Mouse (Mus musculus) ES-E14 (cell line): ENCODE measurements around the gene Smcp. TPM values are rescaled to one million over a fixed set of nuclear protein-coding genes. Genes with fewer than 3 reads are reported as not detected.

ENCODE experiments used
- DNase-seq: peaks from one replicate; pipeline ENCODE4 v3.0.0-alpha.2; 2013; ENCODE audit warnings: low read depth, low spot score
- H3K27ac ChIP-seq: 2 replicates; pipeline ENCODE4 v1.5.1; 2012; ENCODE audit warnings: low read depth, mild to moderate bottlenecking, low read length, moderate library complexity, mixed read lengths; ENCODE audit not compliant: poor library complexity, insufficient read depth, severe bottlenecking
- H3K36me3 ChIP-seq: 2 replicates; pipeline ENCODE4 v1.6.1; 2012; ENCODE audit warnings: mild to moderate bottlenecking, low read length, moderate library complexity, mixed read lengths; ENCODE audit not compliant: control insufficient read depth, poor library complexity, insufficient read depth, severe bottlenecking
- H3K4me1 ChIP-seq, 2 experiments: fragments of 150-350 bp in 1 of 2; sonication (generic) in 1 of 2; 2 replicates each; pipeline ENCODE4 v1.6.1; 2012; ENCODE audit warnings: low read length in 2 of 2, mild to moderate bottlenecking in 1 of 2, mixed read lengths in 1 of 2; ENCODE audit not compliant: control insufficient read depth in 2 of 2, insufficient read depth in 2 of 2, poor library complexity in 1 of 2
- H3K4me3 ChIP-seq, 2 experiments: fragments of 150-350 bp in 1 of 2; sonication (generic) in 1 of 2; 2 replicates each; pipeline ENCODE4 v1.5.1; 2012; ENCODE audit warnings: low read length in 2 of 2, low read depth in 1 of 2, mild to moderate bottlenecking in 1 of 2, mixed read lengths in 1 of 2; ENCODE audit not compliant: insufficient read depth in 1 of 2, poor library complexity in 1 of 2, severe bottlenecking in 1 of 2
- H3K9ac ChIP-seq: 2 replicates; pipeline ENCODE4 v1.6.1; 2012; ENCODE audit warnings: low read depth, mild to moderate bottlenecking, low read length, mixed read lengths; ENCODE audit not compliant: poor library complexity, insufficient read depth, severe bottlenecking
- H3K9me3 ChIP-seq: fragments of 150-350 bp; sonication (generic); 2 replicates; pipeline ENCODE4 v1.6.1; 2012; ENCODE audit warnings: low read depth, mild to moderate bottlenecking, low read length; ENCODE audit not compliant: control insufficient read depth, insufficient read depth
- CHD2 ChIP-seq: IDR thresholded peaks from 2 replicates; pipeline ENCODE4 v1.6.1; 2014; ENCODE audit warnings: mild to moderate bottlenecking, low read depth, low read length, inconsistent platforms
- HCFC1 ChIP-seq: IDR thresholded peaks from 2 replicates; pipeline ENCODE4 v1.6.1; 2012; ENCODE audit warnings: low read length, inconsistent platforms, borderline replicate concordance; ENCODE audit not compliant: insufficient read depth
- MAFK ChIP-seq: IDR thresholded peaks from 2 replicates; pipeline ENCODE4 v1.6.1; 2014; ENCODE audit warnings: mild to moderate bottlenecking, low read depth, low read length, inconsistent platforms; ENCODE audit not compliant: insufficient read depth
- ZC3H11A ChIP-seq: IDR thresholded peaks from 2 replicates; pipeline ENCODE4 v1.6.1; 2012; ENCODE audit warnings: low read depth, mild to moderate bottlenecking, inconsistent platforms, low read length, borderline replicate concordance
- ZNF384 ChIP-seq: IDR thresholded peaks from 2 replicates; pipeline ENCODE4 v1.6.1; 2012; ENCODE audit warnings: low read depth, low read length, inconsistent platforms
- in situ Hi-C, 2 experiments: fragments of 600-800 bp; cut with MboI; formaldehyde crosslinking; loops; one replicate each; pipeline ENCODE4 v1.15.1; 2025; ENCODE audit warnings: low sequenced_read_pairs in 2 of 2, inconsistent platforms in 1 of 2; ENCODE audit not compliant: unreplicated experiment in 2 of 2
- total RNA-seq: library from RNA; depleted of rRNA; stranded (reverse); fragments of 300-350 nt; gene quantifications from 2 replicates; pipeline ENCODE4 v1.2.3, GENCODE M21; 2012

Gene Smcp
- total RNA-seq, 1 experiment, result not detected

DNA sequence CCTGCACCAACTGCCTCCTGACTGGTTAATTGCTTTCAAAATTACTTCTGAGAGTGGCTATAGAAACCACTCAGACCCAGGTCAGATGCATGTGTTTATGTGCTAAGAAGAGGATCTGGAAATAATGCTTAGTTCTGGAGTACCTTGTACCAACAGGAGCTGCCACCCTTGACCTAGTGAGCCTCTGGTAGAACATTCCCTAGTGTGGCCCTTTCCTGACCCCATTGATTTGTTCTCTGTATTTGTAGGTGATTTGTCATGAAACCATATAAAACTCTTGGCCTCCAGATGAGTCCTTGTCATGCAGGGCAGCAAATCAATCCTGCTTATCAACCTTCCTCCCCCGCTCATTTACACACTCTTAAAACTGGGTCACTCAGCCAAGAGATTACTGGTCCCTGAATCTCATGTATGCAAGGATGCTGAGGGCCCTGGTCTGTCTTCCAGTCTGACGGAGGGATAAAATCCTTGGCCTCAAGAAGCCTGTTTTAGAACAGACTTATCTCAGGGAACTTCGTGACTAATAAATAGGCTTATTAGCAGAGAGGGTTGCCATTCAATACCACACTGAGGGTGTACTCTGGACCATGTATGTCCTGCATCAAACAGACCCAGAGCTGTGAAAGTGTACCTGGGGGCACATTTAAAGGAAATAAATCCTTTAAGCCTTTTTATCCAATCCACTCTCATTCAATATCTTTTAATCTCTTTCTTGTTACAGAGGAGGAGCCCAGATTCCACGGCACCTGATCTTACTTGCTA, 10.0 kb downstream of the Smcp start:
- Histone ChIP-seq H3K9ac (no peak overlapping the region), H3K9me3 (no peaks in the 10 kb centered on the region), H3K4me3 (no peak overlapping the region), H3K27ac (no peak overlapping the region), H3K4me1 (no peaks in the 10 kb centered on the region), H3K36me3 (no peaks in the 10 kb centered on the region)
- TF ChIP-seq MAFK (no peak), ZNF384 (no peak), HCFC1 (no peak), ZC3H11A (no peak), CHD2 (no peak)
- DNase-seq, result no peak
- in situ Hi-C loops, result no loop called here

DNA sequence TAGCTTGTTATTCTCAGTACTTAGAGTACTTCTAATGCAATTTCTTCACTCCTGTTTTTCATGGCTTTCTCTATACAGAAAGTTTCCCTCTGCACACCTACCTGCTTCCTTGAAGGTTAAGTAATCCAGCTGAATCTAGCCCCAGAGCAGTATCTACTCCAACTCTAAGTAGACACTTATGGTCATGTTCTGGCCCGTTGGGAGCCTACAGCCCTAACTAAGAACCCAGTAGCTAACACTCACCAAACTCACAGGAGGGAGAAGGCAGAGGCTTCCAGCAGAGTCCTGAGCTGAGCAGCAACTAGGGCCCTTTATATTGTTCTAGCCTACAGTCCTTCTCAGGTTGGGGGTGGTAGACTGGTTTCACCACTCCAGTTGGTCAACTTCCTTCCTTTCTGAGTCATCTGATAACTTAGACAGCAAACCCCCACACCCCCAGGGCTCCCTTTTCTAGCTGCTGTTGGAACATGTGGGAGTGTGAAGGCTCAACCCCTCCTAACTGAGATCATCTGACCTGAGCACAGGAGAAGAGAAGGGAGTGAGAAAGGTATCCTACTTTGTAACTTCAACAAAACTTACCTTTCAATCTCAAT, 15.3 kb downstream of the Smcp start, which contains the start of gene Ivl:
Gene Ivl (minus strand): TSS at position 287 of the 593 bp plus-strand sequence.
- TF ChIP-seq MAFK (no peak), CHD2 (no peak), HCFC1 (no peak), ZC3H11A (no peak), ZNF384 (no peak)
- Histone ChIP-seq H3K36me3 (no peaks in the 10 kb centered on the region), H3K4me3 (no peak within 1 kb of the TSS), H3K9me3 (no peaks in the 10 kb centered on the region), H3K9ac (no peak within 1 kb of the TSS), H3K27ac (no peak within 1 kb of the TSS), H3K4me1 (no peaks in the 10 kb centered on the region)
- DNase-seq, result no peak
- in situ Hi-C loops, result no loop called here

DNA sequence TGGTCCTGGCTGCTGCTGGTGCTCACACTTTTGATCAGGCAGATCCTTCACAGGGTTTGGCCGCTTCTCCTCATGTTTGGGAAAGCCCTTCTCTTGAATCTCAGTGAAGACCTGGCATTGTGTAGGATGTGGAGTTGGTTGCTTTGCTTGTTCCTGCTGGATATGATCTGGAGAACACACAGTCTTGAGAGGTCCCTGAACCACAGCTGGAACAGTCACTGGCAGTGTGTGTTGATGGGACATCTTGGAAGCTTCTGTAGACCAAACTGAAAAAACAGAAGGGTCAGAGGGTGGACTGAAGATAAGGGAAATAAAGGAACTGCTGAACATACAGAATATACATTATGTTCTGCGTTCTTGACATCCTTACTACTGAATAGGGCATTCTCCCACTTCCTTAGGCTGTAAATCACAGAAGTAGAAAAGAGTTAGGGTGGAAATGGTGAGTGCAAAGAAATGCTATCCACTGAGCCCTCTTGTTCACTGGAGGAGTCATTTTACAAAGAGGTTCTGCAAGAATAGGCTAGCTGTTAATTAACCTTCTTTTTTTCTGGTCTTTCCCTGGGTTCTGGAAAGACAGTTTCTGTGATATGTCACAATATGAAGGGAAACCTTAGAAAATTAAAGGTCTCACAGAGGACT, 16.2 kb downstream of the Smcp start:
- Histone ChIP-seq H3K9me3 (no peaks in the 10 kb centered on the region), H3K9ac (no peak overlapping the region), H3K27ac (no peak overlapping the region), H3K4me3 (no peak overlapping the region), H3K36me3 (no peaks in the 10 kb centered on the region), H3K4me1 (no peaks in the 10 kb centered on the region)
- DNase-seq, result no peak
- no peak for TF ChIP-seq HCFC1
- no peak for TF ChIP-seq MAFK
- no peak for TF ChIP-seq ZC3H11A
- TF ChIP-seq ZNF384, result no peak
- TF ChIP-seq CHD2, result no peak
- in situ Hi-C loops, result no loop called here

DNA sequence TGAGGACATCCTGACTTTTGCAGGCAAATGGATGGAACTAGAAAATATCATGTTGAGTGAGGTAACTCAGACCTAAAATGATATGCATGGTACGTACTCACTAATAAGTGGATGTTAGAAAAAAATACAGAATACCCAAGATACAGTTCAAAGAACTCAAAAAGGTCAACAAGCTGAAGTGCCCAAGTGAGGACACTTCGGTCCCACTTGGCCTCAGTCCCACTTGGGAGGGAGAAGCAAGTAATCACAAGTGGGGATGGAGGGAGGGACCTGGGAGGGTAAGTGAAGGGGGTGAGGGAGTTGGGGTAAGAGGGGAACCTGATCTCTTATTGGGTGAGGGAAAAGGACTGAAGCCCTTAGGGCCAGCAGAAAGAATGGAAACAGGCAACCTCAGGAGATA, 20.0 kb downstream of the Smcp start:
- H3K9me3 ChIP-seq, result no peaks in the 10 kb centered on the region

More for the DNA sequence above, 20.0 kb downstream of the Smcp start:
- TF ChIP-seq HCFC1 (no peak), MAFK (no peak), ZC3H11A (no peak), CHD2 (no peak), ZNF384 (no peak)
- H3K27ac ChIP-seq, result no peak overlapping the region
- in situ Hi-C loops, result no loop called here
- no peaks in the 10 kb centered on the region for H3K4me1 ChIP-seq
- H3K4me3 ChIP-seq, result no peak overlapping the region
- no peak for DNase-seq
- no peak overlapping the region for H3K9ac ChIP-seq
- no peaks in the 10 kb centered on the region for H3K36me3 ChIP-seq
